Mouse (Mus musculus): ENCODE measurements at regions not wholly inside any gene's neighbourhood (a gene's known extent, or its start where the extent isn't known, plus 50 kb on each side); places are given as distances from the start of the nearest gene placed in this dataset.
A peak's percentile ranks its signal among the peaks of the same experiment; 100 is the strongest.

DNA sequence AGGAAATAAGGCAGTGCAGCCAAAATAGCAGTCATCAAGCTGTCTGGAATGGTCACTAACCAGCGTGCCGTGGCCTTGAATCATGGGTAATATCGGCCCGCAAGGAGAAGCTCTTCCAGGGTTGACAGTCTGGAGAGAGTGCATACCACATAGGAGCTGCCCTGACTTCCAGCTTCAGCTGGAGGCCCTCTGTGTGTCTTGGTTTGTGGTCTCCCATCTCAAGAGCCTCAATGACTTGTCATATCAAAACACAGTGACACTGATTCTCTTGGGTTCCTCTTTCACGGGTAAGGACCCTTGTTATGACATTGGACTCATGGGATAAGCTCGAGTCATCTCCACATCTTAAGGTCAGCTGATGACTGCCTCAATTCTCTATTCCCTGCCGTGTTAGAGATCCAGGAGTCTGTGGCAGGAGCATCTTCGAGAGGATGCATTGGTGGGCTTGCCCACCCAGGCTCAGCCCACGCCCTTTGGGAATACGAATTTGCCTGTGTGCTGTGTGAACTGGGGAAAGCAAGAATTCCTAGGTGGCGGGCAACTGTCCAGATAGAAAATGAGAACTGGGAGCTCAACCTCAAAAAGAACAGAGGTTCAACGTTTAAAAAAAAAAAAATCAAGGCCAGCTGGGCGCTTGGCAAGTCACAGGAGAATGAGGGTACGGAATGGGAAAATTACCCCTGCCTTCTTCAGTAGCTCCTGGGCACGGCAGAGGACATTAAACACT lies 141.4 kb upstream of the Ado start:
- intact Hi-C loops (cut with DNase I; ENCODE audit: low total_unique reads): no loop called here
- DNase-seq: no peak

GRCm38 (mm10) chr10:67679382-67679781 lies 130.6 kb upstream of the Ado start:
- no peak for DNase-seq
- intact Hi-C loops (cut with DNase I; ENCODE audit: low total_unique reads): no loop called here

DNA sequence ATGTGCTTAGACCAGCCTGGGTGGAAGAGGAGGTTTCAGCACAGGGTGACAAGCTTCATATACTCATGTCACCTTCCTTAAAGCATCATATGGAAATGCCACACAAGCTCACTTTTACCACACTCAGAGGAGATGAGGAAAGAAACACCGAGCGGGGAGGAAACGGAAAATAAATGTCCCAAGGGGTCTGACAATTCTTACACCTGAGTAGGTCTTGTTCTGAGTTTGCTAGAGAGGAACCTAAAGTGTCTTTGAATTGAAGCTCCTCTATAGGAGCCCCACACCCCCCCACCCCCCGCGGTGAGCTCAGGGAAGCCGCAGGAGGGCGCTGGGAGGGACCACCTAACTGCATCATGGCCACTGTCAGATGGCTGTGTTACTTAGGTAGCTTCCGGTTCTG lies 124.7 kb upstream of the Ado start:
- no peak for DNase-seq
- intact Hi-C loops (cut with DNase I; ENCODE audit: low total_unique reads): no loop called here

- intact Hi-C loops (cut with DNase I; ENCODE audit: low total_unique reads): no loop called here
- no peak for DNase-seq
These were observed 123.5 kb upstream of the Ado start for GRCm38 (mm10) chr10:67672281-67672680.

DNA sequence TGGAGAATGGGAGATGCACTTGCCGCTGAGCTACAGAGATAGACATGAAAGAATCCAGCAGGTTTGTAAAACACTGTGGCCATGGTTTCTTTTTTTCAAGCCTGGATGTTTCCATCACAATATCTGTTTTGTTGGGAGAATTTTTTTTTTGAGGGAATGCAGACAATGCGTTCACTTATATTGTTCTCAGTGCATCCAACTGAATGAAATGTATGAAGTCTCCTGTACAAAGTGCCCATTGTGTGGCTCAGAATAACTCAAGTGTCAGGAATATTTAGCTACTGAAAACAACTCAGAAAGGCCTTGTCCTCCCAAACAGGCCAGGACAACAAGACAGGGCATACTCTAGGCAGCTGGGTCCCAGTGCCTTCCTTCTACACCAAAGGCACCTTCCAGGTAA lies 120.3 kb upstream of the Ado start:
- DNase-seq: no peak
- intact Hi-C loops (cut with DNase I; ENCODE audit: low total_unique reads): no loop called here

GRCm38 (mm10) chr10:67663028-67663427 lies 114.3 kb upstream of the Ado start:
- DNase-seq: no peak
- intact Hi-C loops (cut with DNase I; ENCODE audit: low total_unique reads): no loop called here

GRCm38 (mm10) chr10:67661666-67662065 lies 112.9 kb upstream of the Ado start:
- intact Hi-C loops (cut with DNase I; ENCODE audit: low total_unique reads): no loop called here
- DNase-seq: no peak

- DNase-seq: no peak
- intact Hi-C loops (cut with DNase I; ENCODE audit: low total_unique reads): no loop called here
These were observed 109.3 kb upstream of the Ado start for GRCm38 (mm10) chr10:67658005-67658545.

DNA sequence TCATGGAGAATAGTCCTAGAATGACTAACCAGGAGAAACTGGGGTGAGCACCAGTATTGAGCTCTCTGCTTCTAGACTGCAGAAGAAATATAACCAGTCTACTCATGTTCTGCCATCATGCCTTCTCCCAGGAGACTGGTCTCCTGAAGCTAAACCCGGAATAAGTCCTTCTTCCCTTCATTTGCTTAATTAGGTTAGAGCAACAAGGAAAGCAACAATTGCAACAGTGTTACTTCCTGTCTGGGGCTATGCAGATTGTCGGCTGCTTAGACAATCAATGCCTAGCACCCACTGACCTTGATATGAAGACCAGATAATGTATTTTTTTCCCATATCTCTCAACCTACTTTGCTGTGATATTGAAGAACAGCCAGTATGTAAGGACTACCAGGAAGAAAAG lies 108.5 kb upstream of the Ado start:
- no peak for DNase-seq
- intact Hi-C loops (cut with DNase I; ENCODE audit: low total_unique reads): no loop called here

DNA sequence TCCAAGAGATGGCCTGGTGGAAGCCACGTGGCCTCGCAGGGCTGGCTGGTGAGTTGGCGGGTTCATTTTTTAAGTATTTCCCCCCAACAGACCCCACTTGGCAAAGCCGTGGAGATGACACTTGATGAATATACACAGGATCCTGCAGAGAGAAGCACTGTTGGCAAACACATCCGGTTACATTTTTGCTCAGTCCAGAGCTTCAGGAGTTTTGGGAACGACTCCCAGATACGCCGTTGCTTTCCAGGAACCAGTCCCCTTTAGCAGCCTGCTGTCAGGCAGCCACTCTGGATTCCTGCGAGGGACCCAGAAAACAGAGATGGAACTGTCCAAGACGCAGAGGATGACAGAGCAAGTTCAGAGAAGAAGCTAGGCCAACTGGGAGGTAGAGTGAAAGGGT lies 105.8 kb upstream of the Ado start:
- intact Hi-C loops (cut with DNase I; ENCODE audit: low total_unique reads): no loop called here
- peak; percentile 20 for DNase-seq

DNA sequence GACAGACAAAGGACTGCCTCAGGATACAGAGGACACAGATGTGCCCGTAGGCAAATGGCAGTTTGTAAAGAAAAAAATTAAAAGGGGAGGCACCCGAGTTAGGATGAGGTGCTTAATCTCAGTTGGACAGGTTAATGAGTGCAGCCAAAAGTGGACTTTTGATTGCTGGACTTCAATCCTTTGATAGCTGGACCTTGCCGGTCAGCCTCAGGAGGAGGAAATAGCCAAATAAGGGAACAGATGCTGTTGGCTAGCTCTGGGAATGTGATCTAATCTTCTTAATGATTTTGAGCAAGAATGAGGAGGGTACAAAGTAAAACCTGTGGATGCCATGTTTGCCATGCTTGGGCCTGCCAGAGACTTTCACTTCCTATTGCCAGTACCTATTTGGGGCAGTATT lies 103.5 kb upstream of the Ado start:
- no peak for DNase-seq
- intact Hi-C loops (cut with DNase I; ENCODE audit: low total_unique reads): no loop called here

DNA sequence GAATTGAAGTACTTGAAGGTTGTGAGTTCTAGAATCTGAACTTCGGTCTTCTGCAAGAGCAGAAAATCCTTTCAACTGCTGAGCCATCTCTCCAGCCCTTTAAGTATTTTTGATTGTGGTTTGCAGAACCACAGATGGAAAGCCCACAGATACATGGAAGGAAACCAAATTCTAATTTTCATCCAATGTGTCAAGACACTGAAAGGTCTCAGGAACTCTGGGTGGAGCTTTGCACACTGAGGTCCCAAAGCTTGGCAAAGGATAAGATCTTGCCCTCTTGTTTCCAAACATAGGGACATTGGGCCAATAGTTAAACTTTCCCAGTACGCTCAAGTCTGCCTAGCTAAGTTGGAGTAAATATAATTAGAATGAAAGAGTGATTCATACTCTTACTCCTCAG lies 102.6 kb upstream of the Ado start:
- DNase-seq: no peak
- intact Hi-C loops (cut with DNase I; ENCODE audit: low total_unique reads): no loop called here

- intact Hi-C loops (cut with DNase I; ENCODE audit: low total_unique reads): no loop called here
- peak; percentile 51 for DNase-seq
These were observed 99.3 kb upstream of the Ado start for GRCm38 (mm10) chr10:67647777-67648727.

- intact Hi-C loops (cut with DNase I; ENCODE audit: low total_unique reads): no loop called here
- no peak for DNase-seq
These were observed 98.2 kb upstream of the Ado start for GRCm38 (mm10) chr10:67646659-67647559.

- intact Hi-C loops (cut with DNase I; ENCODE audit: low total_unique reads): no loop called here
- DNase-seq: no peak
These were observed 97.1 kb upstream of the Ado start for GRCm38 (mm10) chr10:67645821-67646220.

GRCm38 (mm10) chr10:67644280-67644679 lies 95.5 kb upstream of the Ado start:
- peak; percentile 13 for DNase-seq
- intact Hi-C loops (cut with DNase I; ENCODE audit: low total_unique reads): no loop called here

DNA sequence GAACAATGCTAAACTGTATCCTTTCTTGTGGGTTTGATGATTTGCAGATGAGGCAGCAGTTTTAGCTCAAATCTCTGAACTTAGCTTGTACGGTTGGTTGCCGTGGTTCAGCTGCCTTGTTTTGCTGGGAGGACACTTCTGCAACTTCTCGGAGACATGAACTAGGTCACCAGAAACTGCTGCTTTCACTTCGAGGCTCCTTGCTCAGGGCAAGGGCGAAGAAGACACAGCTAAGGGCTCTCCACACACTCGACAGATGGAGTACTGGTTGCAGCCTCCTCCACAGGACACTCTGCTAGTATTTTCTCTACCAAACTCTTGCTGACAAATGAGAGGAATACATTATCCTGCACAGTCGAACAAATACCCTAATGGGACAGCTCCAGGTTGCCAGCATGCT lies 94.9 kb upstream of the Ado start:
- no peak for DNase-seq
- intact Hi-C loops (cut with DNase I; ENCODE audit: low total_unique reads): no loop called here

DNA sequence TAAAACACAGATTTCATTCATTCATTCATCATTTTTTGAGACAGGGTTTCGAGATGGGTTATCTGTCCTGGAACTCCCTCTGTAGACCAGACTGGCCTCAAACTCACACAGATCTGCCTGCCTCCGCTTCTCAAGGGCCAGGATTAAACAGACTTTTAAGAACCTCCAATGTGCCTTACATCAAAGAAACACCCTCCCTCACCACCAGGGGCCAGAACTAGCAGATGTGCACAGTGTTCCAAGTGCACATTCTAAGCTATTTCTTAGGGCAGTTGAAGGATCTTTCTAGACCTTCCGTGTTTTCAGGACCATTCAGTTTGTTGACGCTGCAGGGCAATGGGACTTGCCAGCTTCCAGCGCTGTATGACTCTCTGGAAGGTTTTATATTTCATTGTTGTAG lies 88.6 kb upstream of the Ado start:
- DNase-seq: no peak
- intact Hi-C loops (cut with DNase I; ENCODE audit: low total_unique reads): no loop called here

- DNase-seq: no peak
- intact Hi-C loops (cut with DNase I; ENCODE audit: low total_unique reads): no loop called here
These were observed 87.8 kb upstream of the Ado start for GRCm38 (mm10) chr10:67636569-67636968.

DNA sequence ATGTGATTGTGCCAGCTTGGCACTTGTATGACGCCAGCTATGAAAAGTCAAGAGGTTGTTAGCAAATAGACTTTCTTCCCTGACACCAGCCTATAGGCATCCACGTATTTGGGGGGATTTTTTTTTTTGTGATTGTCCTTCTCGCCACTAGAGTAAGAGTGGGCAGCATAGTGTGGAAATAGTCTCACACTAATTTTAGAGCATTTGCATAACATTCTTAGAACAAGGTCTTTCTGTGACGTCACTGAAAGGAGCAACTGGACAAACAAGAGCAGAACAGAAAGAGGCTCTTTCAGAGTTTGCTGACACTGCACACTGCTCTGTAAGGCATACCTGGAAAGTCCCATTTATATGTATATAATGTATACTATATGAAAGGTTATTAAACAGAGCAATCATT lies 86.0 kb upstream of the Ado start:
- no peak for DNase-seq
- intact Hi-C loops (cut with DNase I; ENCODE audit: low total_unique reads): no loop called here

All from gastrocnemius, postnatal 14 days (tissue).